Mouse (Mus musculus) layer of hippocampus, postnatal 25 days (tissue): ENCODE measurements around the gene 2410004P03Rik. TPM values are rescaled to one million over a fixed set of nuclear protein-coding genes. Genes with fewer than 3 reads are reported as not detected.
"Not testable (repeated sequence)": the region's sequence is repeated elsewhere in the genome, so short reads cannot be mapped to it uniquely, and the experiment has no call there.

Experiments
- DNase-seq, 2 experiments: peaks; one replicate each; pipeline ENCODE4 v3.0.0; 2022; ENCODE audit warnings: mixed read lengths in 2 of 2, low spot score in 1 of 2; ENCODE audit errors: extremely low spot score in 1 of 2
- total RNA-seq, 2 experiments: library from RNA; stranded (reverse); gene quantifications; 2 replicates each; pipeline ENCODE4 v1.2.3; 2021

2410004P03Rik gene
- total RNA-seq, 2 experiments from 2014 or later: 1.3 to 1.4 TPM

- DNase-seq: no peak
Measured at GRCm38 (mm10) chr12:17024554-17025110, 13.1 kb upstream of the 2410004P03Rik start.

GRCm38 (mm10) chr12:17022145-17022544 is 10.6 kb upstream of the 2410004P03Rik start:
- DNase-seq: no peak

- DNase-seq: not testable (repeated sequence)
Measured at GRCm38 (mm10) chr12:17021125-17021524, 9.6 kb upstream of the 2410004P03Rik start.

GRCm38 (mm10) chr12:17018468-17018867 is 6.9 kb upstream of the 2410004P03Rik start:
- DNase-seq: peak; percentile 62 to 94

GRCm38 (mm10) chr12:17015711-17016110 is 4.2 kb upstream of the 2410004P03Rik start:
- DNase-seq: no peak

GRCm38 (mm10) chr12:17012067-17012899 is 756 bp upstream of the 2410004P03Rik start:
- no peak for DNase-seq

GRCm38 (mm10) chr12:17009466-17009865 is 2.1 kb downstream of the 2410004P03Rik start:
- DNase-seq: no peak

GRCm38 (mm10) chr12:17001211-17001610 is 10.3 kb downstream of the 2410004P03Rik start:
- no peak for DNase-seq

- no peak for DNase-seq
Measured at GRCm38 (mm10) chr12:17000628-17001027, 10.9 kb downstream of the 2410004P03Rik start.

GRCm38 (mm10) chr12:16999739-17000497 is 11.6 kb downstream of the 2410004P03Rik start, which contains the start of gene Pqlc3:
Gene Pqlc3, minus strand, starts transcription at chr12:17000408.
- DNase-seq: peak; percentile 46 to 51

GRCm38 (mm10) chr12:16999146-16999545 is 12.4 kb downstream of the 2410004P03Rik start:
- DNase-seq: no peak

- no peak for DNase-seq
Measured at GRCm38 (mm10) chr12:16996886-16997462, 14.6 kb downstream of the 2410004P03Rik start.

GRCm38 (mm10) chr12:16996281-16996680 is 15.2 kb downstream of the 2410004P03Rik start:
- DNase-seq: no peak

GRCm38 (mm10) chr12:16994291-16994690 is 17.2 kb downstream of the 2410004P03Rik start:
- no peak for DNase-seq

- DNase-seq: no peak
Measured at GRCm38 (mm10) chr12:16992355-16992754, 19.2 kb downstream of the 2410004P03Rik start.

- DNase-seq: no peak
Measured at GRCm38 (mm10) chr12:16991376-16991775, 20.2 kb downstream of the 2410004P03Rik start.

- DNase-seq: no peak
Measured at GRCm38 (mm10) chr12:16985778-16986177, 25.7 kb downstream of the 2410004P03Rik start.

- no peak for DNase-seq
Measured at GRCm38 (mm10) chr12:16977120-16977519, 34.4 kb downstream of the 2410004P03Rik start.

- DNase-seq: no peak
Measured at GRCm38 (mm10) chr12:16966811-16967210, 44.7 kb downstream of the 2410004P03Rik start.

- DNase-seq: no peak
Measured at GRCm38 (mm10) chr12:16963354-16963753, 48.2 kb downstream of the 2410004P03Rik start.

GRCm38 (mm10) chr12:16958851-16959250 is 52.7 kb downstream of the 2410004P03Rik start:
- no peak for DNase-seq
